Mouse (Mus musculus) c-Kit-negative CD71-positive TER-119-positive erythroid progenitor cells, embryonic 14.5 days (primary cell): Measurements from ENCODE around the gene Fli1.

Experiments used
- DNase-seq: peaks from one replicate; pipeline ENCODE4 v3.0.0-alpha.2; 2013; ENCODE audit warnings: low read depth, low spot score

Fli1 gene

DNA sequence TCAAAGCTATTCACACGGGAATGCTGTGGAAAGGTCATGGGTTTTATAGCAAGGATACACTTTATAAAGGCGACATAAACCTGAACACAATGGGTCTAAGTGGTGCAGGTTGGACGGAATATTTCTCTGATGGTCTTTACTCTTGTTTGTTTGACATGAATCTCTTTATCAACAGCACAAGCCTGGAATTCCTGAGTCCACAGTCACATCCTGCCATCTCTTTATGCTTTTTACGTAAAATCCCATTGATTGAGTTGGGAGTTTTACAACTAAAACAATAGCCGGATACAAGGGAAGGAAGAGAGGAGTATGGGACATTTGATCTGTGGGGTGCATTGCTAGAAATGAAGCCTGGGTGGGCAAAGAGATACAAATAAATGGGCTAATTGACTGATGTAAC, 16.9 kb downstream of the Fli1 start:
- DNase-seq = no peak

DNA sequence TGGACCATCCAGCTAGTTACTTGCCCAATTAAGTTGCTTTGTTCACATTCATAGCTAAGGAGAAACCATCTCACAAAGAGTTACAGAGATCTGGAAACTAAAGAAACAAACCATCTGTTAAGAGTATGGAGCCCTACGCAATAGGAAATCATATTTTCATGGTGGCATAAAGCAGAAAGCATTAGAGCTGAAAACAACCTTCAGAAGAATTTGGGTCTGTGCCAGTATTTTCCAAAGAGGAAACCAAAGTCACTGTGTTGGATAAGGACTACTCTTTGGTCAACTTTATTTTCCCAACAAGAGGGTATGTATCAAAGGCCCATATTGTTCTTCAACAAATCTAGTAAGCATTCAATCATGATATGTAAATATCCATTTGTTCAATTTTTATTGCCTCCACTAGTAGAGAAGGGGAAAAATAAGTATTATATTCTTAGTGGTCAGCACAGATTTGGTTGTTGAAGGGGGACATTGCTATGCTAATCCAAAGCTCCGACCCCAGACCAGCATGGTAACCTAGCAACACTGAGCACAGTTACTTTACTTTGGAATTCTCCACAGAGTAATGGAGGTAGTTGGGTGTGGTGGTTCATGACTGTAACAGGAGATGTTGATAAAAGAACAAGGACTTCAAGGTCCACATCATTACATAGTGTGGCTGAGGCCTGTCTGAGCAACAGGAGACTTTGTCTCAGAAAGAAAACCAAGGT, 20.0 kb downstream of the Fli1 start:
- no peak for DNase-seq

DNA sequence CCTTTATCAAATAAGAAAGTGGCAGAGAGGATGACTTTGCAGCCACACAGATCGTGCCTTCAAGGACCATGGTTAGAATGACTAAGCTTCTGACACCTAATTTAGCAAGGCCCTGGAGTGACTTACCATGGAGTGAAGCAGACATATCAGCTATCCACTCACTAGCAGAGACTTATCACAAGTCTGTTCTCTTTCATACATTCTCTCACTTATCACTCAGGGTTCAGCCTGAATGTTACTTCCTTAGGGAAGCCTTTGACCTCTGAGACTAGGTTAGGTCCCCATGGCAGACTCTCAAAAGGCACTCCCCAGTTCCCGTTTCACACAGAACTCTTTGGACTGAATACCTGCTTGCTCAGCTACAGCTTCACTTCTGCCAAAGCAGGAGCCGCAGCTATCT, 21.3 kb downstream of the Fli1 start:
- DNase-seq = no peak

DNA sequence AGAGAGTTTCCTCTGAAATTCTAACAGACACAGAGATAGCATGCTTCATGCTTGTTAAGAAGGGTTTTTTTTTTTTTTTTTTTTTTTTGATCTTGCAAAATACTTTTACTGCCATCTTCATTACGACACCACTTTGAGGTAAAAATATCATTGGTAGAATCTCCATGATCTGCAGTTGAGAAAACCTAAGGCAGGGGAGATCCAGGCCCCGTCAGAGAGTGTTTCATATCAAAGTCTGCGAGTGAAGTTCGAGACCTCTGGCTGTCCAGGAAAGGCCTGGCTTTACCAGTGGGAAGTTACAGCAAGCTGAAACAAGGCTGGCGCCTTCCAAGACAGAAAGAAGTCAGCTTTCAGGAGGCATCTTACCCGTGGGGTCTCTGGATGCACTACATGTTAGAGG, 21.8 kb downstream of the Fli1 start:
- no peak for DNase-seq

DNA sequence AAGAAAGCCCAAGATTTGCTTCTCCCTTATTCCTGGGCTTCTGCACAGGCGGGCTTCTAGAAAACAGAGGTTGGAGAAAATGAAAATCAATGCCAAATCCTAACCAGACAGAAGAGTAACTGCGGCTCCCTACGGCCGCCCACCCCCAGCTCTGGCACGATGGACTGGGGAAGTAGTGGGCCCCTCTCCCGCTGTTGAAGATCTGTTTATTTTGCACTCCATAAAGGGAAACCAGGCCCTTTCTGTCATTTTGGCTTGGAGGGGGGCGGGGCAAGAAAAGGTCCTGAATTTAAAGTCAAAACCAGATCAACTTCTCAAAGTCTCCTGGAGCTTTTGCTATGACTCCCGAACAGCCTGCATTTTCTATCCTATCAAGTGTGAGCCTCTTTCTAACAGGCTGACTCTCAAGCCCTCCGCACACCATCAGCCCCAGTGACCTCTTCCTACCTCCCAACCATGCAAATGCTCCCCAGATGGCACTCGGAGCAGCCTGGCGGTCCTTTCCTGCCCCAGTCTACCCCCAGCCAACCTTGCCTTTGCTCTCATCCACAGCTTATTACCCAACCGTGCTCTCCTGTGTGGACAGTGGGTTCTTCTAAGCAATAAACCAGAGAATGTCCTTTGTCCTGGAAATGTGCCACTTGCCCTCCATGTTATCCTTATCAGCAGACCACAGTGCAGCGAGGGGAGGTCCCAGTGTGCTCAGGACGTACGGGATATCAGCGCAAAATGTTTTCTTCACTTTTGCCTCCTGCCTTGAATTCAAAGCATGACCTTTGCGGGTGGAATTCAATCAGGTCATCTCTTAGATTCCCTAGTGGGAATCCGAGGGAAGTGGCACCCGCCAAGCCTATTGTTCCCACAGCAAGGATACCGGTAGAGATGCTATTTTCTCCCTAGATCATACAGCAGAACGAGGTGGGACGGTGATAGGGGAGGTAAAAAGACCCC, 23.3 kb downstream of the Fli1 start:
- DNase-seq = no peak

DNA sequence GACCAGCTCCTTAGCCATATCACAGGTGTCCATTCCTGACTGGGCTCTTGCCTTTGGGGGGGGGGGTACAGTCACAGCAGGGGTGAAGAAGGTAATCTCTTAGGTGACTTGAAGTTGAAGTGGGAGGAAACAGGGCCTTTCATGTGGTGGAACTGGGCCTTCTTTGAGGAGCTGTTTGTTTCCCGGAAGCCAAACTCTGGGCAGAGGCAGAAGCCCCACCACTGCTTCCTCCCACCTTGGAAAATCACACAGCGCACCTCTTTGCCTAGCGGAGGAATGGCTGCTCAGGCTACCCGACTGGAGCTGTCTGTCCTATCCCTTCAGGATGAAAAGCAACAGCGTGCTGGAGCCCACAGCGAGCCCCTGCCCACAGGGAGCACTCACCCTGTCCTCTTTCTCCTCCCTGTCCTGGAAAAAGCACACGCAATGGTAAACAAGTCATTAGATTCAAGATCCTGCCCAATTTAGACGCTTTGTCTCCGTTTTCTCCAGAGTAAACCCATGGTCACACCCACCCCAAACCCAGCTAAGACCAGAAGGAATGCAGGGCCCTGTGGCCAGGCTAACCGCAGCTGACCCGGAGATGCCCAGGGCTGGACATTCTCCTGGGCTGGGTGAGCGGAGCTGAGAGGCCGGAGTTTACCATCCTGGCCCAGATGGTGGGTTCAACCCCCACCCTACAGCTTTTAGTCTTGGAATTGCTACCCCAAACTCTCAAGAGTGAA, 24.1 kb downstream of the Fli1 start:
- DNase-seq = no peak

DNA sequence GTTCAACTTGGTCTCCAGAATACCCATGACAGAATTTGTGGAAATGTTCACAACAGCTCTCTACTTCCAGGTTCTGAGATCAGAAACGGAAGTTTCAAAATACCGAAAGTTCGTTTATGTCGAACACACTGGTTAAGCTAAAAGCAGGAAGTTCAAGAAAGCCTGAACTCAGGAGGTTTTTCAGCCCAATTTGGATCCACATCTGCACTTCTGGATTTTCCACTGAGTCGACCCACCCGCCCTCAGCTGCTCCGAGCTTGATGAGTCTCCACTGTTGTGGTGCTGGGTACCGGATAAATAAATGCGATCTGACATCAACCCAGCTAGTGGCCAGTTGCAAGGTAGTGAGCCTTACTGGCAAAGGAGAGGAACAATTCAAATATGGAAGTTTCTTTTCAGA, 26.0 kb downstream of the Fli1 start:
- DNase-seq = no peak

DNA sequence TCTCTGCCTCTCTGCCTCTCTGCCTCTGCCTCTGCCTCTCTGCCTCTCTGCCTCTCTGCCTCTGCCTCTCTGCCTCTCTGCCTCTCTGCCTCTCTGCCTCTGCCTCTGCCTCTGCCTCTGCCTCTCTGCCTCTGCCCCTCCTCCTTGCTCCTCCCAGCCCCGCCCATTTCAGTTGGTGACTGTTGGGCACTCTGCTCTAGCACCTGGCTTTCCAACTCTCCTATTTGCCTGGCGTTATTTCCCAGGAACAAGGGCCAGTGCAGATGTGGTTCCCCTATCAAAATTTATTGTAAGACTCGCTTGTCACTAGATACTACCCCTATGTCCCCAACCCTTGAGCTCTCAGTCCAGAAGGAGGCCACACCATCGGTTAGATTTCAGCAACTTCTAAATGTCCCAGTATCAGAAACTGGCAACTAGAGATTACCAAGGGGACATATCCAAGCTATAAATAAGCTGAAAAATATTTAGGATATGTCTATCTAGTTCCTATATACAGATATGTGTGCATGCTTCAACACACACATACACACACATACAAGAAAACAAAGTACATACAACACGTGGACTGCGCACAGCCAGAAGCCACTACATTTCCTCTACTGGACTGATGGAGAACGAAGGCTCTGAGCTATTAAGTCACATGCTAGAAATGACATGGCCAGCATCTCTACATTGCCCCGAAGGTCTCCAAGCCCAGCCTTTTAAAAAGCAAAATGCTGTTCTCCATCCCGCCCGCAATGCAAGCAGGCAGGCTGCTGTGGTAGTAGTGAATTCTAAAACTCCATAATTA, 26.6 kb downstream of the Fli1 start:
- no peak for DNase-seq

DNA sequence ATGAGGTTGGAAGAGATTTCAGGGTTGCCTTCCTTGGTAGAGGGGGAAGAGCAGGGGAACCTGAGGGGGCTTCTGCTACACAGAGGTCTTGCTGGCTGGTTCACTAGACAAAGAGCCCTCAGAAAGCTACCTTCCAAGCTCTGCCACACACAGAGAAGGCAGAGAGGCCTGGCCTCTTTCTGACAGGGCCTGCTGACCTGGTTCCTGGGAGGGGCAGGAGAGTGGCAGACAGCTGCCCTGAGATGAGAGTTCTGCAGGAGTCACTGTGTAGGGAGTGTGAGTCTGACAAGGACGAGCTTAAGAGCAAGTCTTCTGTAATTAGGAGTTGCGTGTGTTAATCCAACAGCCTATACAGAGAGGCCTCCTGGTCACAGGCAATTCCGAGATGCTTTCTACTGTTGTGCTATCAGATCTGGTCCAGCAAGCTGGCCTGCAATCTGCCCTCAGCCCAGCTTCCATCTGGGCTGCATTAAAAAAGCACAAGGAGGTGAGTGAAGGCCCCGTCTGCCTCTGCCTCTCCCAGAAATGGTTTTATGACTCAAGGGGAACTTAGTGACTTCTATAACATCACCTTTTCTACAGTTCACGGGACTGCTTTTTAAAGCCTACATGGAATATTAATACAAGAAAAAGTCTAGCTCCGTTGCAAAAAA, 28.1 kb downstream of the Fli1 start:
- no peak for DNase-seq

DNA sequence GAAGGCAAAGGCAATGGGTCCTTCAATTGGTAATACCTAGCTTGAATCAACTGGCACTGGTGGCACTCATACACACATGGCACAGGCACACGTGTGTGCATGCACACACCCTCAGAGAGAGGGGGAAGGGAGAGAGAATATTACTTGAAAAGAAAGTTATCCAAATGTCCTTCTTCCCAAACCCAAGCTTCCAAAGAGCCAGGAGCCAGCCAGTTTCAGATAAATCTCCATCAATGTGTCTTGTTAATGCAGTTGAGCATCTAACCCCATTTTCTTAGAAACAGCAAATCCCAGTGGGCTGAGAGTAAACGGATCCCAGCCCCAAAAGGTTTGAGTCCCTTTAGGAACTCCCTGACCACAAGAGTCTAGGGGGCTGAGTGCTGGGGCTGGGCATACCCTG, 29.2 kb downstream of the Fli1 start:
- no peak for DNase-seq

DNA sequence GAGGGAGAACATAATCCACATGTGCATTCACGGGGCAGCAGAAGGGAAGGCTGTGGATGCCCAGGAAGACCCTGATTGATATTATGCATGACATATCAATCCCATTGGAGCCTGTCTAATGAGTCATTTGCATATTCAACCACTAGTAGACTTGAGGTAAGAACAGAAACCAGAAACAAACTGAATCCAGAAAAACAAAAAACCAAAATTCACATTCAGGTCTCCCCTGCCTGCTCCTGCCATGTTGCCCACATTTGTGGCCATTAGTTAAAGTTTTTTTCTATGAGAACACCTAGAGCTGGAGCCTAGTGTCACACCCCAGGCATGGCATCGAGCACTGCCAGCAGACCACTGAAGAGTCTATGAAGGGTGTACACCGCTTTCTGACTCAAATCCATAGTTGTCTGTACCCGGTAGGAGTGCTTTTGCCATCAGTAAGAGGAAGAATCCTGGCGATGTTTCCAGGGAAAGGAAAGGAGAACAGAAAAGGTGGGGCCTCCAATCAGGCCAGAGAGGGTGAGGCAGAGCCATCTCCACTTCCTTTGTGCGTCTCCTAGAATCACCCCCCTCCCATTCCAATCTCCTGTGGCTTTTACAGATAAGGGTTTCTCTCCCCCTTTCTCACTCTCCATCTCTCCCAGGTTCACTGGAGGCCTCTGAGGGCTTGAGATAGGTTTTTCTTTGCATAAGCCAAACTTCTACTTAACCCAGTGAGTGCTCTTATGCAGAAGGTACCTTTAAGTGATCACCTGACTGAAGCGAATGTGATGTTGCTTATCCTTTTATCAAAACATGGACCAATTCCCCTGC, 32.0 kb downstream of the Fli1 start:
- no peak for DNase-seq

DNA sequence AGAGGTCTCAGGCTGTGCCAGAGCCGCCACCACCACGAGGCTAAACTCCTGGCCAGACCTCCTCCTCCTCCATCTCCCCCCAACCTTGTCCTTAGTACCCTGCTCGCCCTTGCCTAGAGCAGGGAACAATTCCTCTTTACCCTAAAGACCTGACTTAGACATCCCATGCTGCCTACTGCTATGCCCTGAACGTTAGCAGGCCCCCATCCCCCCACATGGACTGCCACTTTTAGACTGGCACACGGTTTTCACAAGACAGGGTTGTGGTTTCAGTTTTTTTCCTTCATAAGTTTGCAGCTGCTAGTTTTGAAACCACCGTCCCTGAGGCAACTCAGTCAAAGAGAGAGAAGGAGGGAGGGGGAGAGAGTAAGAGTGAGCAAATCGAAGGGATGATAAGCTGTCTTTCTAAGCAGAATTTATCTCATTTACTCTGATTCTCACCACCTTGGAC, 32.9 kb downstream of the Fli1 start:
- DNase-seq = no peak

DNA sequence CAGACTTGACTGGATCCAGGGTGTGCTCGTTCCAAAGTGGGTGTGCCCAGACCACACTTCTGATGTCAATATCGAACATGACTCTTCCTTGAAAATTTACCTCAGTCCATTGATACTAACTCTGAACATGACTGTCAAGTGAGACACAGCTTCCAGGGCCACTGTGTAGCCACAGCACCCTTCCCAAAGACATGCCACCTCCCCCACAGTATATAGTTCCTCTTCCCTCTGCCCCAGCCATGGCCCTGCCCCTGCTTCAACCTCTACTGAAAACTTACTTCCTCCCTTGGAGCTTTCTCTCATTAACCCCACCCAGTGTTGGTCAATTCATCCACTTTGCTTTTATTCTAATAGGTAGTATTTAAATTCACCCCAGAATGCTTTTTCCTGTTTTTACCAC, 34.0 kb downstream of the Fli1 start:
- DNase-seq = no peak

DNA sequence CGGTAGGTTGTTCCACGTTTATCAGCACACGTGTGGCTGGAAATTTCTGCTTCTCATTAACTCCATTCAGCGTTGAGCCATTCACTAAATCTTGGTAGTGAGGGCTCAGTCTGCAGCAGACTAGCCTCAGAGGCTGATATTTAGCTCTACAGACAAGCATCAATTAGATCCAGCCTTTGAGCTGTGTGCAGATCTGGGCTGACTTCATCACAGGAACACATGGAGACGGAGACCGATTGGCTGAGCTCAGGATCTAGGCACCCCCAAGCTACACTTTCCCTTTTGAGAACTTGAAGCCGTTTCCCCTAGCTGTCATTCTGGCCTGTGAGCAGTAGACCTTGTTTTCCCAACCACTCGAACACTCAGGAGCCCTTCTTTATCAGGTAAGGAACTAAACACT, 34.5 kb downstream of the Fli1 start:
- DNase-seq = no peak

DNA sequence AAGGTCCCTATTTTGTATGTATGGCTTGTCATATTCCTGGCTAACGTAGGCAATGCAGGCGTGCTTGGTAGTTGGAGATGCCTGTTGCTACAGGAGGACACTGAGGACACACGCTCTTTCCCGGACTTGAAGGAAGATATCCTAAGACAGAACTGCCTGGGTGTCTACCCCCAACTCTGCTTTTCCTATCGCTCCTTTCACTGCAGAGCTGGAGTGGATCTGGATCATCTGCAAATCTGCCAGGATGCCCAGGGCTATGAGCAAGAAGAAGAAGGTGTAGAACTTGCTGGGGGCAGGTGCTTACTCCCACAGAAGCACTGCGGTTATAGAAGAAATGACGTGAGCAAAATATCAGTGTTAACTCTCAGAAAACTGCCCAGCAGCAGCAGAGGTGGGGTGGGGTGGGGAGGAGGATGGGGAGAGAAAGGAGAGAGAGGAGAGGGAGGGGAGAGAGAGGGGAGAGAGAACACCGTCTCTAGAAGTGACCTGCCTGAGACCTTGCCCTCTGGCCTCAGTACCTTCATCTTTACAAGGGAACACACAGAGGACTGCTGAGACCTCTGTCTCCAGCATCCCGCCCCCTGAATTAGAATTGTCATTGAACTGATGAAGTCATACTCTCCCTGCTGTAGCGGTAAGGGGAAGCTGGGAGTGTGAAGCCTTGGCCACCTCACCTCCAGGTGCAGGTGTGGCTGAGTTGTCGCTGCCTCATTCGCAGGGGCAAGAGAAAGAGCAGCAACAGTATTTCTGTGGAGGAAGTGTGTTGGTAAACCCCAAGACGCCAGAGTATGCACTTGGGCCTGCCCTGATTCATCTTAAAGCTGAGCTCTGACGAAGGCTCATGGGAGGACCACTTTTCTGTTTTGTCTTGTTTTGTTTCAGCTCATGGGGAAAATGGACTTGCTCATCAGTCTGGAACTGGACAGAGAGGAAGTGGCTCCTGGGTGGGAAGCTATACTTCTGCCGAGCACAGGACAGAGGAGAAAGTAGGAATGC, 35.5 kb downstream of the Fli1 start:
- no peak for DNase-seq

DNA sequence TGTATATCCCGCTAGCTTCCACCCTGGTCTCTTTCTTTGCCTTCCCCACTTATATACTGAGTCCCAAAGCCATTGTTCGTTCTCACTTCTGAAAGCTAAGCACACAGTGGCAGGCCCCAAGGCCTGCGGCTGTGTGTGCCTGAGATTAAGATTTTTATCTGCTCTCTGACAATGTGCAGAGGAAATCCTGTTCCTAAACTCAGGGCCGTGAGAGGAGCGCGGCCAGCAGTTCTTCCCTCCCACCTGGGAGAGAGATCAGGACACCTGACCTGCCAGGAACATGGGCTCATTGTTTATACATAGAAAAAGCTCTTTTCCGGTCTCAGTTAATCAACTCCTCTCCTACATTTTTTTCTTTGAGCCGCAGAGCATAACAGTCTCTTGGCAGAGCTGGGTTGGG, 36.5 kb downstream of the Fli1 start:
- no peak for DNase-seq

DNA sequence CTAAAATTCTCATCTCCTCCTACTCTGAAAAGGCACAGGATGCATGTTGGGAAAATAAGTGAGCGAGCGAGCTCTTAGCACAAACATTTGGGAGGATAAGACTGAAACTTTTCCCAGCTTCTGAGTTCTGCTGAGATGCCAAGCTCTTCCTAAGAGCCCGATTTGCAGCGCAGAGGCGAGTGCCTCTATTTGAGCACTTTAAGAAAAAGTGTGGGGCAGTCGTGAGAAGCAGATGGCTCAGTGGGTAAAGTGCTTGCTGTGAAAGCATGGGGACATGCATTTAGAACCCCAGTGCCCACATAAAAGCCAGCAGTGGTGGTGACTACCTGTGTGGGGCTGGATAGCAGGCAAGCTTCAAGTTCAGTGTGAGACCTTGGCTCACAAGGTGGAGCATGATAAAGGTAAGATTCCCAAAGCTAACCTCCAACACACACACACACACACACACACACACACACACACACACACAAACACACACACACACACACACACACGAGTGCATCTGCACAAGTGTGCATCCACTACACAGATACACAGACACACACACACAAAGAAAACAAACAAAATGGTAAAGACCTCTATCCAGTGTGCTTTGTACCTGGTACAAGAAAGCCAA, 37.1 kb downstream of the Fli1 start:
- no peak for DNase-seq

DNA sequence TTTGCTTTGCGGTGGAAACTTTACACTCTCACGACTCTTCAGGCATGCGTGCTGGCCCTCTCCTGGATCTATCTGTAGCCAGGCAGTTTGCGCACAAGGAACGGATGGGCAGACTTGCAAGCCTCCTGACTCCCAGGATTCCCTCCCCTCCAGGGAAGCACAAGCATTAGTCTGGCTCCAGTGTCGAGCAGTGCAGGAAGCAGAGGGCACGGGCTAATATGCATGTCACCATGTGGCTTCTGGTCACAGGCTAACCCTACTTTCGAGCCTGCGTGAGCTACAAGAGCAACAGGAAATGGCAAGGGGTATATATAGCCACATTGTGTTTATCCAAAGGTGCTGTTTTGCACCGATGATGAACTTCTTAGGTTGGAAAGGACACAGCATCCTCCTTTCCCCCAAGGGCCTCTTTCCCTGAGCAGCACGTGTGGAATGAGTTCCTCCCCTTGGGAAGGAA, 38.6 kb downstream of the Fli1 start:
- no peak for DNase-seq
